Mouse (Mus musculus): Measurements from ENCODE around the gene C1qtnf12. TPM values are rescaled to one million over a fixed set of nuclear protein-coding genes. Genes with fewer than 3 reads are reported as not detected.
A peak's percentile ranks its signal among the peaks of the same experiment; 100 is the strongest.

The C1qtnf12 gene
- polyA plus RNA-seq, 1 experiment from 2014 or later = 26.9 TPM

DNA sequence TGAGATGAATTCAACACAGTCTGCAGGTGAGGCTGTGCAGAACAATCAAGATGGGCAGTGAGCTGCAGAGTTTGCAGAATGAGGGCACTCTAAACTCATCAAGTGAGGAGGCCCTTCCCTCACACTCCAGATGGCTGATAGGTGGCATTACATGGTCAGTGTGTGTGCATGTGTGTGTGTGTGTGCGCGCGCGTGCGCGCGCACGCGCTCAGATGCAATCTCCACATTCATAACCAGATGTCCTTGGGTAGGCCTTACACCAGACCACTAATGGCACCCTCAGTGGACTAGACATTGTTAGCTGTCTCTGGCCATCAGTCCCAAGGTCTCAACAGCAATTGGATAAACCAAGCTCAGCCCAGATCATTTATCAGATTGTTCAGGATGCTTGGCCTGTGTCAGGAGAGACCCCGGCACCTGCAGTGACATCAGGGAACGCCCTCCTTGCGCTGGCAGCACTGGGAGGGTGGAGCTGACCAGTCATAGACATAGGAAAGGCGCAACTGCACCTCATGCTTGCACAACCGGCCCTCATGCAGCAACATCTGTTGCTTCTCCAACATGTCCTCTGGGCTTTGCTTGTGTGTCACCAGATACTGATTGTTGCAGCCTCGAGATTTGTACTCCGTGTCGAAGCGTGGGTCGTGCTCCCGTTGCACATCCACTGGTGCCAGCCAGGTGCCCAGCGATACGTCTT, 29.2 kb downstream of the C1qtnf12 start:
- Histone ChIP-seq H3K4me2 (peak overlapping the region; percentile 98), H3K27me3 (ENCODE audit: control insufficient read depth, insufficient read depth, low read length) (no peaks in the 10 kb centered on the region), H3K36me3 (ENCODE audit: control insufficient read depth, insufficient read depth, low read length) (no peaks in the 10 kb centered on the region), H3K4me3 (ENCODE audit: low read depth, low read length) (peak overlapping the region; percentile 95), H3K27ac (ENCODE audit: low read depth, low read length) (no peak overlapping the region), H3K9ac (ENCODE audit: low read depth, low read length) (peak overlapping the region; percentile 86), H3K4me1 (ENCODE audit: control insufficient read depth, insufficient read depth, low read length) (peaks cover 18% of the 10 kb centered on the region), H3K9me3 (replicated peaks; ENCODE audit: control insufficient read depth, low read length) (no peaks in the 10 kb centered on the region)
- WGBS (ENCODE audit: insufficient replicate concordance) = 82% methylated on average over 22 of the region's 22 CpGs
- ATAC-seq (replicated peaks; ENCODE audit: insufficient number of reproducible peaks, low FRiP score, low TSS enrichment) = no peak

DNA sequence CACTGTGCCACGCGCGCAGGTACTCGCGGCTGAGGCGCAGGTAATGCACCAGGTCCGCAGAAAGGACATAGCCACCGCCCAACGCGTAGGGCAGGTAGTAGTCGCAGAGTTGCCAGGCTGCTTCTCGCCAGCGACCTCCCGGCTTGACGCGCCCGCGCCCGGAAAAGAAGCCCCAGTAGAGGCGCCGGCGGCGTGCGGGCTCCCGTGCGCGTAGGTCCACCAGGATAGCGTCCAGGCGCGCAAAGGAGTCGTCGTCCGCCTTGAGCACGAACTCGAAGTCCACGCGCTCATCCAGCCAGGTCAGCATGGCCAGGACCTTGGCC, 29.8 kb downstream of the C1qtnf12 start:
- H3K27me3 ChIP-seq (ENCODE audit: control insufficient read depth, insufficient read depth, low read length) = no peaks in the 10 kb centered on the region
- H3K4me3 ChIP-seq (ENCODE audit: low read depth, low read length) = peak overlapping the region; percentile 95
- peak; percentile 7; the same call in 1 of the 2 replicates for ATAC-seq (replicated peaks; ENCODE audit: insufficient number of reproducible peaks, low FRiP score, low TSS enrichment)
- H3K4me1 ChIP-seq (ENCODE audit: control insufficient read depth, insufficient read depth, low read length) = peaks cover 18% of the 10 kb centered on the region
- H3K9ac ChIP-seq (ENCODE audit: low read depth, low read length) = peak overlapping the region; percentile 86
- H3K27ac ChIP-seq (ENCODE audit: low read depth, low read length) = peak overlapping the region; percentile 96
- no peaks in the 10 kb centered on the region for H3K9me3 ChIP-seq (replicated peaks; ENCODE audit: control insufficient read depth, low read length)
- no peaks in the 10 kb centered on the region for H3K36me3 ChIP-seq (ENCODE audit: control insufficient read depth, insufficient read depth, low read length)
- peak overlapping the region; percentile 98 for H3K4me2 ChIP-seq
- WGBS (ENCODE audit: insufficient replicate concordance) = 21% methylated on average over 37 of the region's 37 CpGs

GRCm38 (mm10) chr4:155992241-155992905, 30.3 kb downstream of the C1qtnf12 start, which contains the start of the genes B3galt6 and Sdf4:
B3galt6 (minus strand) TSS chr4:155992649.
Sdf4 (plus strand) TSS chr4:155992872.
- H3K9me3 ChIP-seq (replicated peaks; ENCODE audit: control insufficient read depth, low read length) = no peaks in the 10 kb centered on the region
- ATAC-seq (replicated peaks; ENCODE audit: insufficient number of reproducible peaks, low FRiP score, low TSS enrichment) = peak; percentile 84
- under 1% methylated on average over 97 of the region's 99 CpGs for WGBS (ENCODE audit: insufficient replicate concordance)
- peak within 1 kb of the TSS; percentile 95 for H3K4me3 ChIP-seq (ENCODE audit: low read depth, low read length)
- no peaks in the 10 kb centered on the region for H3K27me3 ChIP-seq (ENCODE audit: control insufficient read depth, insufficient read depth, low read length)
- peak within 1 kb of the TSS; percentile 98 for H3K4me2 ChIP-seq
- H3K4me1 ChIP-seq (ENCODE audit: control insufficient read depth, insufficient read depth, low read length) = peaks cover 18% of the 10 kb centered on the region
- H3K9ac ChIP-seq (ENCODE audit: low read depth, low read length) = peak within 1 kb of the TSS; percentile 94
- H3K27ac ChIP-seq (ENCODE audit: low read depth, low read length) = peak within 1 kb of the TSS; percentile 96
- no peaks in the 10 kb centered on the region for H3K36me3 ChIP-seq (ENCODE audit: control insufficient read depth, insufficient read depth, low read length)

GRCm38 (mm10) chr4:155992906-155993547, 30.9 kb downstream of the C1qtnf12 start:
- Histone ChIP-seq H3K4me1 (ENCODE audit: control insufficient read depth, insufficient read depth, low read length) (peaks cover 18% of the 10 kb centered on the region), H3K27ac (ENCODE audit: low read depth, low read length) (peak overlapping the region; percentile 94), H3K36me3 (ENCODE audit: control insufficient read depth, insufficient read depth, low read length) (no peaks in the 10 kb centered on the region), H3K4me3 (ENCODE audit: low read depth, low read length) (peak overlapping the region; percentile 95), H3K27me3 (ENCODE audit: control insufficient read depth, insufficient read depth, low read length) (no peaks in the 10 kb centered on the region), H3K9ac (ENCODE audit: low read depth, low read length) (peak overlapping the region; percentile 94), H3K4me2 (peak overlapping the region; percentile 73), H3K9me3 (replicated peaks; ENCODE audit: control insufficient read depth, low read length) (no peaks in the 10 kb centered on the region)
- peak; percentile 88 for ATAC-seq (replicated peaks; ENCODE audit: insufficient number of reproducible peaks, low FRiP score, low TSS enrichment)
- WGBS (ENCODE audit: insufficient replicate concordance) = under 1% methylated on average over 69 of the region's 70 CpGs

DNA sequence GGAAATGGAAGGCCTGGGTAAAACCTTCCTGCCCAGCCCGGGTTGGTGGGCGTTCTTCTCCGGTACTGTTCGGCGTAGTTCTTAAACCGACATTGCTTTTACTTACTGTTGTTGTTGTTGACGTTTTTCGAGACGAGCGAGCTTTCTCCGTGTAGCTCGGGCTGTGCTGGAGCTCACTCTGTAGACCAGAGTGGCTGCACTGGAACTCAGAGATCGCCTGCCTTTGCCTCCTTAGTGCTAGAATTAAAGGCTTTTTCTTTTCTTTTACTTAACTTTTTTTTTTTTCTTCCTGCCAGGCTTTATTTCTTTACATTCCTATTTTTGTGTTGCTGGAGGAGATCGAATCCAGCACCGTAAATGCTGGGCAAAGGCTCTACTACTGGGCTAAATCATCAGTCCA, 31.5 kb downstream of the C1qtnf12 start:
- Histone ChIP-seq H3K27me3 (ENCODE audit: control insufficient read depth, insufficient read depth, low read length) (no peaks in the 10 kb centered on the region), H3K9ac (ENCODE audit: low read depth, low read length) (peak overlapping the region; percentile 94), H3K4me2 (peak overlapping the region; percentile 73), H3K36me3 (ENCODE audit: control insufficient read depth, insufficient read depth, low read length) (no peaks in the 10 kb centered on the region), H3K4me1 (ENCODE audit: control insufficient read depth, insufficient read depth, low read length) (peaks cover 18% of the 10 kb centered on the region), H3K4me3 (ENCODE audit: low read depth, low read length) (peak overlapping the region; percentile 95), H3K27ac (ENCODE audit: low read depth, low read length) (peak overlapping the region; percentile 94), H3K9me3 (replicated peaks; ENCODE audit: control insufficient read depth, low read length) (no peaks in the 10 kb centered on the region)
- 3% methylated on average over 15 of the region's 15 CpGs for WGBS (ENCODE audit: insufficient replicate concordance)
- no peak for ATAC-seq (replicated peaks; ENCODE audit: insufficient number of reproducible peaks, low FRiP score, low TSS enrichment)

DNA sequence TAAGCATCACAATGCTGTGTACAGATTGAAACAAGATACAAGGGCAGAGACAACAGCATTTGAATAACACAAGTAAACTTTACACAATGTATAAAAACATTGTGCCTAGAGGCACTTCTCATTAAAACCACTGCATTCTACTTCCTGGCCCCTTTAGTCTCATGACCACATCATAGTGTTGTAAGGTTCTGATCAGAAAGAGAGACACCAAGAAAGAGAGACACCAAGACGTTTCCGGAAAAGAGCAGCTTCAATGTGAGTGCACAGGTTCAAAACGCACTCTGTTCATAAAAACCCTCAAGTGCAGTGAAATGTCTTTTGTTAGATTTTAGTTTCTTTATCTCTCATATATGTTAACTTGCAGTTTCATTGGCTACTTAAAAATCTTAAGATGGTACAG, 42.0 kb downstream of the C1qtnf12 start:
- Histone ChIP-seq H3K36me3 (ENCODE audit: control insufficient read depth, insufficient read depth, low read length) (peaks cover 43% of the 10 kb centered on the region), H3K4me1 (ENCODE audit: control insufficient read depth, insufficient read depth, low read length) (no peaks in the 10 kb centered on the region), H3K4me2 (no peak overlapping the region), H3K9me3 (replicated peaks; ENCODE audit: control insufficient read depth, low read length) (no peaks in the 10 kb centered on the region), H3K27me3 (ENCODE audit: control insufficient read depth, insufficient read depth, low read length) (no peaks in the 10 kb centered on the region), H3K27ac (ENCODE audit: low read depth, low read length) (no peak overlapping the region), H3K9ac (ENCODE audit: low read depth, low read length) (no peak overlapping the region), H3K4me3 (ENCODE audit: low read depth, low read length) (no peak overlapping the region)
- ATAC-seq (replicated peaks; ENCODE audit: insufficient number of reproducible peaks, low FRiP score, low TSS enrichment) = no peak
- 88% methylated on average over 3 of the region's 3 CpGs for WGBS (ENCODE audit: insufficient replicate concordance)

DNA sequence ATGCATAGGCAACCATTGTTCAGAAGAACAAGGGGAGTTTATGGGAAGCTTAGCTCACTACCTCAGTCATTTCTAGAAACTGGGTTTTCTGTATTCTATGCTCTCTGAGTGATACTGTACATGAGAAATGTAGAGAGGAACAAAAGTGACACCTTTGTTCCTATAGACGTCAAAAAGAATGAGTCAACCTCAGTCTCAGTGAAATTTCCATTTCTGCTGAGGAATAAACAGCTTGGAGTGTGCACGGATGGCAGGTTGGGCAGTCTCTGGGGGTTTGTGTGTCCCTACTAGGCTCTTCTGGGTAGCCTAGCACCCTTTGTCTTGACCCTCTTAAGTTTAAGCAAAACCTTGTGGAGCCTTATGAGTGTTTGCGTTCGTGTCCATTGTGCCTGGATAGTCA, 46.3 kb downstream of the C1qtnf12 start:
- no peaks in the 10 kb centered on the region for H3K27me3 ChIP-seq (ENCODE audit: control insufficient read depth, insufficient read depth, low read length)
- no peak overlapping the region for H3K4me2 ChIP-seq
- H3K27ac ChIP-seq (ENCODE audit: low read depth, low read length) = no peak overlapping the region
- no peak overlapping the region for H3K9ac ChIP-seq (ENCODE audit: low read depth, low read length)
- H3K4me1 ChIP-seq (ENCODE audit: control insufficient read depth, insufficient read depth, low read length) = no peaks in the 10 kb centered on the region
- H3K9me3 ChIP-seq (replicated peaks; ENCODE audit: control insufficient read depth, low read length) = no peaks in the 10 kb centered on the region
- peaks cover 45% of the 10 kb centered on the region for H3K36me3 ChIP-seq (ENCODE audit: control insufficient read depth, insufficient read depth, low read length)
- no peak for ATAC-seq (replicated peaks; ENCODE audit: insufficient number of reproducible peaks, low FRiP score, low TSS enrichment)
- WGBS (ENCODE audit: insufficient replicate concordance) = 93% methylated on average over 4 of the region's 4 CpGs
- no peak overlapping the region for H3K4me3 ChIP-seq (ENCODE audit: low read depth, low read length)

DNA sequence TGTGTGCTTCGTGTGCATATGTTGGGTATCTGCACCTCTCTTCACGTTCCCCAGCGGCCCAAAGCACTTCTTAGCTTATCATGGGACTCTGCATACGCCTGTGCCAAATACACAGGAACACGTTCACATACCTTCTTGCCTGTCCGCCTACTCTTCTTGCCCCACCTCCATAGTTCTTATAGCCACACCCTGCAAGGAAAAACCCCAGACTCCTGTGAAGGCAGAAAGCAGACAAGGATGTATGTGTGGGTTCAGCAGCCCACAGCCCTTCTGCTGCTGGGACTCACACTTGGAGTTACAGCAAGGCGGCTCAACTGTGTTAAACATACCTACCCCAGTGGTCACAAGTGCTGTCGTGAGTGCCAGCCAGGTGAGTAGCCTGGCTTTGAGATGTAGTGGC, 51.5 kb downstream of the C1qtnf12 start, which contains the start of gene Tnfrsf4:
TSS of gene Tnfrsf4 (plus strand) at position 207 of the 400 bp plus-strand sequence.
- WGBS (ENCODE audit: insufficient replicate concordance) = 79% methylated on average over 8 of the region's 8 CpGs
- peaks cover 26% of the 10 kb centered on the region for H3K36me3 ChIP-seq (ENCODE audit: control insufficient read depth, insufficient read depth, low read length)

More for the DNA sequence above, 51.5 kb downstream of the C1qtnf12 start, which contains the start of gene Tnfrsf4:
- Histone ChIP-seq H3K4me3 (ENCODE audit: low read depth, low read length) (no peak within 1 kb of the TSS), H3K4me2 (no peak within 1 kb of the TSS), H3K27me3 (ENCODE audit: control insufficient read depth, insufficient read depth, low read length) (no peaks in the 10 kb centered on the region), H3K9me3 (replicated peaks; ENCODE audit: control insufficient read depth, low read length) (no peaks in the 10 kb centered on the region), H3K4me1 (ENCODE audit: control insufficient read depth, insufficient read depth, low read length) (no peaks in the 10 kb centered on the region), H3K27ac (ENCODE audit: low read depth, low read length) (no peak within 1 kb of the TSS), H3K9ac (ENCODE audit: low read depth, low read length) (no peak within 1 kb of the TSS)
- no peak for ATAC-seq (replicated peaks; ENCODE audit: insufficient number of reproducible peaks, low FRiP score, low TSS enrichment)

Data from heart, embryonic 11.5 days (tissue).